Mouse (Mus musculus) myocyte (in vitro differentiated cells): ENCODE data around the gene Pitpnb.

Source experiments
- CEBPB ChIP-seq: IDR thresholded peaks from 2 replicates; pipeline ENCODE4 v1.6.1; 2011; ENCODE audit warnings: mild to moderate bottlenecking, moderate library complexity; ENCODE audit not compliant: poor library complexity, insufficient read depth, severe bottlenecking
- POLR2A ChIP-seq: IDR thresholded peaks from one replicate; pipeline ENCODE4 v1.6.1; 2011; ENCODE audit warnings: low read depth, mild to moderate bottlenecking, control low read depth, moderate library complexity; ENCODE audit not compliant: insufficient read length
- POLR2AphosphoS2 ChIP-seq: IDR thresholded peaks from one replicate; pipeline ENCODE4 v1.6.1; 2011; ENCODE audit warnings: low read depth, control low read depth; ENCODE audit not compliant: insufficient read length
- REST ChIP-seq: IDR thresholded peaks from one replicate; pipeline ENCODE4 v1.6.1; 2011; ENCODE audit warnings: mild to moderate bottlenecking, control low read depth, moderate library complexity; ENCODE audit not compliant: insufficient read depth, insufficient read length
- TCF12 ChIP-seq: IDR thresholded peaks from one replicate; pipeline ENCODE4 v1.6.1; 2011; ENCODE audit warnings: mild to moderate bottlenecking, control low read depth; ENCODE audit not compliant: poor library complexity, insufficient read depth, severe bottlenecking
- USF1 ChIP-seq: IDR thresholded peaks from one replicate; pipeline ENCODE4 v1.6.1; 2011; ENCODE audit warnings: low read depth, mild to moderate bottlenecking, control low read depth, moderate library complexity

DNA sequence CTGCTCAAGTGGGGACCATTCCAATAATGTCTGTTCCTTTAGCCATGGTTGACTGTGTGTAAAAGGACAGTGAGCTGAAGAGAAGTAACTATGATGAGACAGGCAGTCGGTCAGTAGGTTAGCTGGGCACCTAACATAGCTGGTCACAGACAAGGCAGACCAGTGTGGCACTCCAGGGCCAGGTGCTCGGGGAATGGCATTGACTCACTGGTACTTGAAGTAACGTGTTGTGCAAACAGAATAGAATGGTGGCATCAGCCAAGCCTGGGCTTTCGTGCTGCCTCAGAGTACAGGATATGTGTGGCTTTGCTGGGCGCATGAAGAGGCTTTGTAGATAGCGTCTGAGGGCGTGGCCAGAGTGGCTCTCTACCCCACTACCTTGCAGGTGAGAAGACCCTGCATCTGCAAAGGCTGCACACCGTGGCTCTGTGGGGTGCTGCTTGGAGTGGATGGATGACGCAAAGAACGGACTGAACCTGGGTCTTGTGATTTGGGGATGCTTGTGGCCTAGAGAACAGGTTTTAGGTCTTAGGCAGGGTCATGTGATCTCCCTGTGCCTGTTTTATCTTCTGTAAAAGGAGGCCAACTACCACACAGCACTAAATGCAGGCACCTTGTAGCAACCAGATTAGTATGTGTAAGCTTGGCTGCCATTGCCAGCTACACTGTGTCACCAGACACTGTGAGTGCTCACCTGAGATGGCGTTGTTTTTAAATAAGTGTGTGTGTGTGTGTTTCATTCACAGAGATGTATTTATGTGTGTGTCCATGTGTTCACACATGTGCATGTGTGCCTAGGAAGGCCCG lies 26.5 kb downstream of the Pitpnb start:
- TF ChIP-seq POLR2A, result no peak
- no peak for TF ChIP-seq CEBPB
- TF ChIP-seq USF1, result no peak
- no peak for TF ChIP-seq TCF12
- no peak for TF ChIP-seq POLR2AphosphoS2
- TF ChIP-seq REST, result no peak
